Mouse (Mus musculus) spleen, adult 10 weeks (tissue): ENCODE measurements around the gene Spp2. TPM values are rescaled to one million over a fixed set of nuclear protein-coding genes. Genes with fewer than 3 reads are reported as not detected.

ENCODE experiments used
- polyA plus RNA-seq: library from polyadenylated mRNA; stranded (reverse); fragments of 350-450 nt; fragmentation: Illumina TruSeq; extraction: RNeasy Lipid Tissue Mini Kit (QIAGEN cat#74804); gene quantifications from one replicate; pipeline ENCODE4 v1.2.3, GENCODE M21; 2015; ENCODE audit warnings: low replicate concordance; ENCODE audit not compliant: insufficient read depth

Spp2 gene
- polyA plus RNA-seq, result not detected

GRCm38 (mm10) chr1:88406807-88407198 is at the start of gene Spp2:
Gene Spp2 (plus strand): TSS chr1:88406961.

Other genes with a start within 250 kb of the Spp2 start
- 0.15 TPM for gene Ugt1a5, start 240.9 kb upstream of the Spp2 start, polyA plus RNA-seq
- gene Ugt1a2, start 206.4 kb upstream of the Spp2 start, polyA plus RNA-seq, result 0.15 TPM
- gene Dnajb3, start 201.2 kb upstream of the Spp2 start, polyA plus RNA-seq, result 1.2 TPM
- gene Ugt1a1, start 195.0 kb upstream of the Spp2 start, polyA plus RNA-seq, result 0.14 TPM
- gene Mroh2a, start 180.0 kb upstream of the Spp2 start, polyA plus RNA-seq, result 0.28 TPM
- gene Hjurp, start 129.3 kb upstream of the Spp2 start, polyA plus RNA-seq, result 98.6 TPM
- gene Trpm8, start 129.3 kb upstream of the Spp2 start, polyA plus RNA-seq, result not detected
- not detected for gene Glrp1, start 103.1 kb downstream of the Spp2 start, polyA plus RNA-seq